Comparison of ENCODE assay signal across 8 mouse cellular contexts in genomic region chr2:167894948-167895372, GRCm38 (mm10). TPM values are rescaled to one million over a fixed set of nuclear protein-coding genes. Genes with fewer than 3 reads are reported as not detected.
DNase-seq lines count a peak whose midpoint lies in the region; ATAC-seq and TF ChIP-seq lines count a peak whose summit lies in the region.

No protein-coding gene starts in this region.

- no peaks in the 10 kb centered on the region for H3K79me2 ChIP-seq in MEL (ENCODE audit: control insufficient read depth, insufficient read depth, low read length, poor library complexity)

- peak; percentile 81 for DNase-seq in MEL (ENCODE audit: low read depth, low spot score)
- DNase-seq in cerebellum, adult 8-10 months, result peak; percentile 77
- peak; percentile 32 to 90 for DNase-seq in frontal cortex, adult 2 months (ENCODE audit: extremely low spot score in 1 of 2, low spot score in 1 of 2)
- DNase-seq in hindbrain, embryonic 11.5 days (ENCODE audit: low spot score), result peak; percentile 92
- peak; percentile 92 to 95 for DNase-seq in layer of hippocampus, postnatal 10 days (ENCODE audit: low spot score in 2 of 2)
- peak; percentile 87 for DNase-seq in lung, postnatal 0 days (ENCODE audit: low spot score)
- peak; percentile 87 for DNase-seq in ovary, postnatal 14 days (ENCODE audit: low spot score)
- DNase-seq in thymus, postnatal 10 days (ENCODE audit: low spot score in 2 of 2), result peak; percentile 58 to 89

- TF ChIP-seq CTCF in MEL (IDR thresholded peaks at IDR 0.05 in 2 of 3, conservative IDR thresholded peaks at IDR 0.05 in 1 of 3; ENCODE audit: control insufficient read depth in 1 of 3, insufficient read depth in 1 of 3, low read depth in 2 of 3, low read length in 3 of 3, poor library complexity in 1 of 3, severe bottlenecking in 1 of 3), result peak; percentile 76 to 99 (median 87)
- TF ChIP-seq CTCF in lung, postnatal 0 days (IDR thresholded peaks at IDR 0.05), result peak; percentile 97

- H3K4me1 ChIP-seq in MEL (ENCODE audit: control insufficient read depth in 1 of 2, insufficient read depth in 2 of 2, low read length in 2 of 2), result peaks cover 0 to 2% of the 10 kb centered on the region in 2 experiments; a peak in 1 of 4 replicates
- peaks cover under 1% of the 10 kb centered on the region; the same call in 1 of the 2 replicates for H3K4me1 ChIP-seq in hindbrain, embryonic 11.5 days (replicated peaks; ENCODE audit: control insufficient read depth, insufficient read depth, low read length)
- H3K4me1 ChIP-seq in lung, postnatal 0 days (ENCODE audit: insufficient read depth, low read depth, low read length), result no peaks in the 10 kb centered on the region

- 2% methylated on average over 30 of the region's 30 CpGs for WGBS in hindbrain, embryonic 11.5 days
- WGBS in lung, postnatal 0 days, result under 1% methylated on average over 30 of the region's 30 CpGs

- no peak overlapping the region for H3K4me3 ChIP-seq in MEL (ENCODE audit: control insufficient read depth in 1 of 2, insufficient read depth in 1 of 2, low read depth in 2 of 2, low read length in 2 of 2)
- no peak overlapping the region for H3K4me3 ChIP-seq in hindbrain, embryonic 11.5 days (ENCODE audit: low read depth, low read length)
- no peak overlapping the region for H3K4me3 ChIP-seq in lung, postnatal 0 days (ENCODE audit: low read depth, low read length)

- 0 out of 4 replicates have a peak, but pooled peaks of 1 of the 2 experiments have one; percentile 15 for TF ChIP-seq EP300 in MEL (IDR thresholded peaks at IDR 0.05; ENCODE audit: low read depth in 1 of 2, low read length in 2 of 2)
- TF ChIP-seq EP300 in lung, postnatal 0 days (IDR thresholded peaks at IDR 0.05), result no peak

- peak overlapping the region; percentile 19; the same call in 1 of the 2 replicates for H3K4me2 ChIP-seq in hindbrain, embryonic 11.5 days (replicated peaks; ENCODE audit: low read depth, low read length)
- peak overlapping the region; percentile 11; the same call in 1 of the 2 replicates for H3K4me2 ChIP-seq in lung, postnatal 0 days (replicated peaks; ENCODE audit: low read depth, low read length)

- H3K9me3 ChIP-seq in MEL (replicated peaks; ENCODE audit: insufficient read depth, low read length), result no peaks in the 10 kb centered on the region
- no peaks in the 10 kb centered on the region for H3K9me3 ChIP-seq in hindbrain, embryonic 11.5 days (ENCODE audit: control insufficient read depth, low read length)
- H3K9me3 ChIP-seq in lung, postnatal 0 days (ENCODE audit: low read length), result no peaks in the 10 kb centered on the region

- peak; percentile 89 for TF ChIP-seq RAD21 in MEL (IDR thresholded peaks at IDR 0.05; ENCODE audit: low read depth, low read length)

- ATAC-seq in hindbrain, embryonic 11.5 days (ENCODE audit: low FRiP score), result peak; percentile 60
- ATAC-seq in lung, postnatal 0 days, result peak; percentile 59

- no peak for TF ChIP-seq POLR2A in MEL (IDR thresholded peaks at IDR 0.05; ENCODE audit: control insufficient read depth in 1 of 2, insufficient read depth in 1 of 2, low read depth in 1 of 2, low read length in 2 of 2, poor library complexity in 1 of 2)

- no peak overlapping the region for H3K27ac ChIP-seq in MEL (ENCODE audit: control insufficient read depth, low read depth, low read length)
- H3K27ac ChIP-seq in hindbrain, embryonic 11.5 days (ENCODE audit: low read depth, low read length), result no peak overlapping the region
- H3K27ac ChIP-seq in lung, postnatal 0 days (ENCODE audit: low read length), result no peak overlapping the region

- H3K9ac ChIP-seq in MEL (ENCODE audit: control insufficient read depth, low read depth, low read length, poor library complexity, severe bottlenecking), result no peak overlapping the region
- H3K9ac ChIP-seq in hindbrain, embryonic 11.5 days (ENCODE audit: low read depth, low read length), result no peak overlapping the region
- H3K9ac ChIP-seq in lung, postnatal 0 days (replicated peaks; ENCODE audit: low read depth), result no peak overlapping the region

- H3K27me3 ChIP-seq in MEL (ENCODE audit: control insufficient read depth in 1 of 2, insufficient read depth in 2 of 2, low read length in 2 of 2), result peaks cover 0 to 4% of the 10 kb centered on the region in 2 experiments; a peak in 1 of 4 replicates
- H3K27me3 ChIP-seq in hindbrain, embryonic 11.5 days (ENCODE audit: control insufficient read depth, insufficient read depth, low read length), result peaks cover 4% of the 10 kb centered on the region; the same call in 1 of the 2 replicates
- 0 out of 2 replicates have a peak, but pooled peaks cover 3% of the 10 kb centered on the region for H3K27me3 ChIP-seq in lung, postnatal 0 days (replicated peaks; ENCODE audit: insufficient read depth, low read length)

- H3K36me3 ChIP-seq in MEL (ENCODE audit: control insufficient read depth in 1 of 2, insufficient read depth in 2 of 2, low read length in 2 of 2), result no peaks in the 10 kb centered on the region
- H3K36me3 ChIP-seq in hindbrain, embryonic 11.5 days (ENCODE audit: control insufficient read depth, insufficient read depth, low read length), result no peaks in the 10 kb centered on the region
- H3K36me3 ChIP-seq in lung, postnatal 0 days (ENCODE audit: insufficient read depth, low read length), result no peaks in the 10 kb centered on the region

TF ChIP-seq in MEL, 35 proteins besides CTCF, POLR2A, EP300 and RAD21:
- TF ChIP-seq POLR2AphosphoS5 (IDR thresholded peaks at IDR 0.05; ENCODE audit: borderline replicate concordance, low read depth, low read length) (no peak), ZNF384 (IDR thresholded peaks at IDR 0.05; ENCODE audit: low read depth, low read length) (peak; percentile 43; the same call in 1 of the 2 replicates), MAZ (IDR thresholded peaks at IDR 0.05; ENCODE audit: low read depth, low read length) (peak; percentile 71; the same call in 1 of the 2 replicates), USF1 (IDR thresholded peaks at IDR 0.05; ENCODE audit: low read depth, low read length) (no peak), ZMIZ1 (IDR thresholded peaks at IDR 0.05; ENCODE audit: low read depth, low read length) (no peak), MXI1 (IDR thresholded peaks at IDR 0.05; ENCODE audit: low read depth, low read length) (0 out of 2 replicates have a peak, but pooled peaks have one; percentile 43), SIN3A (IDR thresholded peaks at IDR 0.05; ENCODE audit: low read length) (peak; percentile 64), CHD2 (IDR thresholded peaks at IDR 0.05; ENCODE audit: low read length) (no peak), E2F4 (IDR thresholded peaks at IDR 0.05; ENCODE audit: borderline replicate concordance, low read depth, low read length) (no peak), SMC3 (IDR thresholded peaks at IDR 0.05; ENCODE audit: low read depth, low read length) (peak; percentile 93), TBP (IDR thresholded peaks at IDR 0.05; ENCODE audit: low read depth, low read length) (no peak), ZC3H11A (IDR thresholded peaks at IDR 0.05; ENCODE audit: low read depth, low read length) (peak; percentile 94), RCOR1 (IDR thresholded peaks at IDR 0.05; ENCODE audit: low read depth, low read length) (no peak), HCFC1 (IDR thresholded peaks at IDR 0.05; ENCODE audit: low read depth, low read length) (0 out of 2 replicates have a peak, but pooled peaks have one; percentile 28), POLR2AphosphoS2 (IDR thresholded peaks at IDR 0.05; ENCODE audit: low read length) (no peak), ETS1 (IDR thresholded peaks at IDR 0.05; ENCODE audit: low read depth, low read length) (no peak), TAL1 (IDR thresholded peaks at IDR 0.05; ENCODE audit: low read length) (no peak), NELFE (IDR thresholded peaks at IDR 0.05; ENCODE audit: low read depth, low read length) (no peak; the same call in 1 of the 2 replicates), MYC (IDR thresholded peaks at IDR 0.05; ENCODE audit: low read depth, low read length) (0 out of 2 replicates have a peak, but pooled peaks have one; percentile 39), ELF1 (IDR thresholded peaks at IDR 0.05; ENCODE audit: low read depth, low read length) (0 out of 2 replicates have a peak, but pooled peaks have one; percentile 37), ZKSCAN1 (IDR thresholded peaks at IDR 0.05; ENCODE audit: low read depth, low read length) (no peak), BHLHE40 (IDR thresholded peaks at IDR 0.05; ENCODE audit: borderline replicate concordance, low read depth, low read length) (0 out of 2 replicates have a peak, but pooled peaks have one; percentile 39), TCF12 (IDR thresholded peaks at IDR 0.05; ENCODE audit: low read depth, low read length) (0 out of 2 replicates have a peak, but pooled peaks have one; percentile 10), GATA1 (IDR thresholded peaks at IDR 0.05; ENCODE audit: low read depth, low read length) (no peak), CHD1 (IDR thresholded peaks at IDR 0.05; ENCODE audit: low read depth, low read length) (no peak), KAT2A (conservative IDR thresholded peaks at IDR 0.05; ENCODE audit: low read depth, low read length) (no peak), MAFK (IDR thresholded peaks at IDR 0.05; ENCODE audit: borderline replicate concordance, low read depth, low read length) (0 out of 2 replicates have a peak, but pooled peaks have one; percentile 31), NRF1 (IDR thresholded peaks at IDR 0.05; ENCODE audit: insufficient read depth, low read depth, low read length, poor library complexity, severe bottlenecking) (no peak), UBTF (IDR thresholded peaks at IDR 0.05; ENCODE audit: borderline replicate concordance, insufficient read depth, low read depth, low read length) (no peak), JUND (IDR thresholded peaks at IDR 0.05; ENCODE audit: low read depth, low read length) (no peak), GABPA (IDR thresholded peaks at IDR 0.05; ENCODE audit: low read depth, low read length) (no peak)
TF ChIP-seq in MEL: peak in this region for 12.

RNA-seq across cellular contexts. Expression of gene Ptpn1, which starts 36.9 kb away (rescaled TPM):
- total RNA-seq in MEL (2012; rRNA removed), result 55.3 and 55.9 TPM in 2 replicates
- 10 to 100 TPM in 1 of 2 experiments, not detected in 1; 62.9 TPM for polyA plus RNA-seq in MEL (2012; ENCODE audit: insufficient read depth in 1 of 2, insufficient read length in 2 of 2, low read depth in 1 of 2, low replicate concordance in 2 of 2, missing spikeins in 1 of 2)
- polyA plus RNA-seq in frontal cortex, adult 2 months (2012; rRNA removed), result 45.7 and 45.8 TPM in 2 replicates
- 81.9 and 90.3 TPM in 2 replicates for polyA plus RNA-seq in hindbrain, embryonic 11.5 days (2014; fragmentation: Nextera tagmentation; extraction: Ambion mirVana)
- 10 to 100 TPM; 71.1 to 73.0 TPM for total RNA-seq in layer of hippocampus, postnatal 10 days (2021)
- 81.2 and 94.5 TPM in 2 replicates for polyA plus RNA-seq in lung, postnatal 0 days (2015; fragmentation: Nextera tagmentation; extraction: Ambion mirVana)
